Mouse (Mus musculus) olfactory bulb, adult 2 months (tissue): ENCODE results near the gene Sod2.

ENCODE experiments used
- CTCF ChIP-seq: fragments of 200-500 bp; IDR thresholded peaks from 2 replicates; pipeline ENCODE4 v1.5.1; 2012; ENCODE audit warnings: low read depth, mild to moderate bottlenecking, low read length, moderate library complexity; ENCODE audit not compliant: insufficient read depth
- POLR2A ChIP-seq: fragments of 200-500 bp; IDR thresholded peaks from 2 replicates; pipeline ENCODE4 v1.6.1; 2012; ENCODE audit warnings: mild to moderate bottlenecking, low read depth, low read length, moderate library complexity; ENCODE audit not compliant: insufficient read depth

DNA sequence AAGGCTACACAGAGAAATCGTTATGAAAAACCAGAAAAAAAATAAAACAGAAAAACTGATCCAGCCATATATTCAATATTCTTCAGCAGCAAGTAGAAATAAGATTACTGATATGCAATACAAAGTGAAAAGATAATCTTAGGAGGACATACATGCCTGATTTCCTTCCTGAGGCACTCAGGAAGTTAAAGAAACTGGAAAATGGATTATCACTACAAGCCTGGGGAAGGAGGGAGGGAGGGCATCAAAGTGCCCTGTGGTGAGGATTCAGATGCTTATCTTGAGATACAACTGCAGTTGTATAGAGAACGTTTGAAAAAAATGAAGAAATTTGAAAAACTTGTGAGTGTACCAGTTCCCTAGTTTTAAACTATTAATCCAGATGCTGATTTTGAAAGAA lies 22.7 kb upstream of the Sod2 start:
- TF ChIP-seq CTCF (no peak), POLR2A (no peak)
